Mouse (Mus musculus) small intestine, adult 2 months (tissue): ENCODE results near the gene M1ap.

Experiments used
- CTCF ChIP-seq: fragments of 200-500 bp; IDR thresholded peaks from 2 replicates; pipeline ENCODE4 v1.5.1; 2012; ENCODE audit warnings: low read depth, mild to moderate bottlenecking, control low read depth, inconsistent platforms, low read length, moderate library complexity, mixed read lengths; ENCODE audit not compliant: insufficient replicate concordance, insufficient read length; ENCODE audit errors: extremely low read depth
- POLR2A ChIP-seq: fragments of 200-500 bp; IDR thresholded peaks from 2 replicates; pipeline ENCODE4 v1.6.1; 2012; ENCODE audit warnings: low read depth, mild to moderate bottlenecking, control low read depth, inconsistent platforms, low read length, moderate library complexity

DNA sequence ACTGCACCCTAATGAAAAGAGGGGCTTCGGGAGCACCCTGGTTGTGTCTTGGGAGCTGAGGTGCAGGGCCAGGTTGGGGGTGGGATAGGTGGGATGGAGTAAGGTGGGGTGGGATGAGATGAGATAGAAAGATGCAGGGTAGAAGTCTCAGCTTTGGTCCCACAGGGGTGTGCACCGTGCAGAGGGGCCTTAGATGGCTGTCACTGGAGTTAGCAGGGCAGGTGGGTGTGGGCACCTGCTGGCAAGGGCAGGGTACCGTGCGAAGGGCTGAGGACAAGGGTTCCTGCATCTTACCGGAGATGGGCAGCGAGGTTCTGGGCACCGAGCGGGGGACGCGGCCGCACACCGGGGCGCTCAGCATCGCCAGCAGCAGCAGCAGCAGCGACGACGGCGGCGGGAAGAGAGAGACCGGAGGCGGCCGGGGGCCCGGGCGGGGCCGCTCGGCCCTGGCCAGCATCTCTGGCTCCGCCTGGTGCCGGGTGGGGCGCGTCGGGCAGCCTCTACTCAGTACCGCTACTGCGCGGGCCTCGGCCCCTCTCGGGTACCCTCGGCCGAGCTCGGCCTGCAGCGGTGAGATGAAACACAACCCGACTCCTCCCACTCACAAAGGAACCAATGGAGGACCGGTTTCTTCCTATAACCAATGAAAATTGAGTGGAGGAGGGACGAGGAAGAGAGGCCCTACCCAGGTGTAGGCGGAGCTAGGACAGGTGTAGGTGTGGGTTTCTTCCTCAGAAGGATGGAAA is 7.4 kb upstream of the M1ap start, which contains the start of gene Sema4f:
- TF ChIP-seq CTCF = no peak
- TF ChIP-seq POLR2A = no peak
